8 mouse cellular contexts compared by ENCODE assay signal in genomic region chr1:191125811-191126638, GRCm38 (mm10). TPM values are rescaled to one million over a fixed set of nuclear protein-coding genes. Genes with fewer than 3 reads are reported as not detected.
A peak's percentile ranks its signal among the peaks of the same experiment; 100 is the strongest.
DNase-seq lines count a peak whose midpoint lies in the region; ATAC-seq and TF ChIP-seq lines count a peak whose summit lies in the region.

No protein-coding gene starts in this region.

- H3K4me1 ChIP-seq in testis, adult 2 months (ENCODE audit: control insufficient read depth, insufficient read depth, low read length), result 0 out of 2 replicates have a peak, but pooled peaks cover 2% of the 10 kb centered on the region
- no peaks in the 10 kb centered on the region for H3K4me1 ChIP-seq in intestine, embryonic 16.5 days (ENCODE audit: control insufficient read depth, insufficient read depth, low read length)
- no peaks in the 10 kb centered on the region; the same call in 1 of the 2 replicates for H3K4me1 ChIP-seq in liver, embryonic 16.5 days (ENCODE audit: control insufficient read depth, low read depth, low read length)

- H3K36me3 ChIP-seq in testis, adult 2 months (ENCODE audit: control insufficient read depth, insufficient read depth, low read length), result no peaks in the 10 kb centered on the region
- H3K36me3 ChIP-seq in intestine, embryonic 16.5 days (ENCODE audit: control insufficient read depth, insufficient read depth, low read length), result no peaks in the 10 kb centered on the region
- no peaks in the 10 kb centered on the region for H3K36me3 ChIP-seq in liver, embryonic 16.5 days (ENCODE audit: control insufficient read depth, insufficient read depth)

- WGBS in intestine, embryonic 16.5 days, result 16% methylated on average over 38 of the region's 38 CpGs
- 7% methylated on average over 38 of the region's 38 CpGs for WGBS in liver, embryonic 16.5 days (ENCODE audit: insufficient replicate concordance)

- DNase-seq in testis, postnatal 14 days (ENCODE audit: low spot score), result no peak
- peak; percentile 83 for DNase-seq in embryo, embryonic 10.5 days (ENCODE audit: low spot score)
- DNase-seq in neural tube, embryonic 10.5 days (ENCODE audit: extremely low spot score, low spot score), result peak; percentile 80
- DNase-seq in thymus, adult 18-20 months, result peak; percentile 31 to 44

- ATAC-seq in granulocyte monocyte progenitor cell, adult 5-6 weeks (replicated peaks; ENCODE audit: poor library complexity, severe bottlenecking), result peak; percentile 83
- ATAC-seq in intestine, embryonic 16.5 days, result peak; percentile 96
- peak; percentile 72 for ATAC-seq in liver, embryonic 16.5 days (ENCODE audit: low read depth)

- no peaks in the 10 kb centered on the region for H3K27me3 ChIP-seq in testis, adult 2 months (ENCODE audit: control insufficient read depth, insufficient read depth, low read length)
- no peaks in the 10 kb centered on the region for H3K27me3 ChIP-seq in intestine, embryonic 16.5 days (replicated peaks; ENCODE audit: control insufficient read depth, insufficient read depth, low read length)
- H3K27me3 ChIP-seq in liver, embryonic 16.5 days (ENCODE audit: control insufficient read depth, insufficient read depth, low read depth, low read length), result peaks cover 6% of the 10 kb centered on the region

- H3K4me2 ChIP-seq in intestine, embryonic 16.5 days (ENCODE audit: low read depth, low read length), result peak overlapping the region; percentile 60
- H3K4me2 ChIP-seq in liver, embryonic 16.5 days (ENCODE audit: low read depth, low read length), result peak overlapping the region; percentile 63

- H3K27ac ChIP-seq in testis, adult 2 months (ENCODE audit: control insufficient read depth, insufficient read depth, low read depth, low read length), result no peak overlapping the region
- no peak overlapping the region for H3K27ac ChIP-seq in intestine, embryonic 16.5 days (ENCODE audit: low read length)
- H3K27ac ChIP-seq in liver, embryonic 16.5 days (ENCODE audit: low read length), result no peak overlapping the region

- peak overlapping the region; percentile 55 for H3K9ac ChIP-seq in intestine, embryonic 16.5 days (ENCODE audit: low read depth, low read length)
- 0 out of 2 replicates have a peak overlapping the region, but pooled peaks have one; percentile 44 for H3K9ac ChIP-seq in liver, embryonic 16.5 days (ENCODE audit: low read depth, low read length)

- no peak for TF ChIP-seq POLR2A in testis, adult 2 months (IDR thresholded peaks at IDR 0.05; ENCODE audit: control insufficient read depth, low read depth, low read length)

- no peaks in the 10 kb centered on the region for H3K9me3 ChIP-seq in intestine, embryonic 16.5 days (ENCODE audit: control insufficient read depth, low read length)
- no peaks in the 10 kb centered on the region for H3K9me3 ChIP-seq in liver, embryonic 16.5 days (replicated peaks; ENCODE audit: control insufficient read depth, low read length)

- TF ChIP-seq CTCF in testis, adult 2 months (IDR thresholded peaks at IDR 0.05; ENCODE audit: control insufficient read depth, insufficient read depth, insufficient replicate concordance, low read depth, low read length), result peak; percentile 57; the same call in 1 of the 2 replicates

- peak overlapping the region; percentile 21 for H3K4me3 ChIP-seq in testis, adult 2 months (ENCODE audit: control insufficient read depth, low read depth, low read length)
- H3K4me3 ChIP-seq in intestine, embryonic 16.5 days (ENCODE audit: low read length), result peak overlapping the region; percentile 38
- peak overlapping the region; percentile 46 for H3K4me3 ChIP-seq in liver, embryonic 16.5 days (ENCODE audit: low read depth, low read length)

RNA-seq across cellular contexts. Expression of gene Batf3, which starts 28.4 kb away (rescaled TPM):
- polyA plus RNA-seq in testis, adult 2 months (2012; rRNA removed), result 0.68 and 1.00 TPM in 2 replicates
- not detected in 2 replicates for total RNA-seq in granulocyte monocyte progenitor cell, adult 5-6 weeks (2014; fragmentation: Nextera tagmentation)
- not detected in 2 replicates for total RNA-seq in granulocyte monocyte progenitor cell, adult 5-6 weeks (2017)
- 8.4 and 9.0 TPM in 2 replicates for polyA plus RNA-seq in intestine, embryonic 16.5 days (2015; fragmentation: Nextera tagmentation; extraction: Ambion mirVana)
- 1.5 and 2.4 TPM in 2 replicates for polyA plus RNA-seq in liver, embryonic 16.5 days (2015; fragmentation: Nextera tagmentation; extraction: Ambion mirVana)

RNA-seq across cellular contexts. Expression of gene Fam71a, which starts 38.6 kb away (rescaled TPM):
- polyA plus RNA-seq in testis, adult 2 months (2012; rRNA removed), result 80.7 and 82.4 TPM in 2 replicates
- not detected in 2 replicates for total RNA-seq in granulocyte monocyte progenitor cell, adult 5-6 weeks (2014; fragmentation: Nextera tagmentation)
- 0.17 and 1.1 TPM in 2 replicates for total RNA-seq in granulocyte monocyte progenitor cell, adult 5-6 weeks (2017)
- polyA plus RNA-seq in intestine, embryonic 16.5 days (2015; fragmentation: Nextera tagmentation; extraction: Ambion mirVana), result not detected in 2 replicates
- not detected in 2 replicates for polyA plus RNA-seq in liver, embryonic 16.5 days (2015; fragmentation: Nextera tagmentation; extraction: Ambion mirVana)

Comparison
In these comparisons a context has a peak if more than half of its experiments do, and no peak if none do; other contexts are left out.
1. RNA of gene Fam71a, which starts 38.6 kb away (polyA plus RNA-seq): 80.7 to 82.4 TPM in testis, adult 2 months; not detected in intestine, embryonic 16.5 days and not detected in liver, embryonic 16.5 days; every median in the first group is over 10 times any median in the second.
2. Peak in every context shown above with its lines, with median percentiles within 50 percentile points of each other: H3K4me3 ChIP-seq and ATAC-seq.